Mouse (Mus musculus) spleen, embryonic (tissue): ENCODE results near the gene Bod1.

Experiments
- CTCF ChIA-PET: fragments of 350-600 bp; sonication (Branson Sonifier 250); formaldehyde crosslinking; loops from one replicate; lab custom pipeline; 2022; lab: Charles Lee

Bod1 gene

GRCm38 (mm10) chr11:31669172-31669869 lies 2.4 kb downstream of the Bod1 start:
- CTCF ChIA-PET, result interaction anchor here (0.6 to 0.7 kb wide), 2 partner anchors 250 to 471 kb away, joined by 3 to 5 read pairs; no protein-coding TSS in a partner anchor

DNA sequence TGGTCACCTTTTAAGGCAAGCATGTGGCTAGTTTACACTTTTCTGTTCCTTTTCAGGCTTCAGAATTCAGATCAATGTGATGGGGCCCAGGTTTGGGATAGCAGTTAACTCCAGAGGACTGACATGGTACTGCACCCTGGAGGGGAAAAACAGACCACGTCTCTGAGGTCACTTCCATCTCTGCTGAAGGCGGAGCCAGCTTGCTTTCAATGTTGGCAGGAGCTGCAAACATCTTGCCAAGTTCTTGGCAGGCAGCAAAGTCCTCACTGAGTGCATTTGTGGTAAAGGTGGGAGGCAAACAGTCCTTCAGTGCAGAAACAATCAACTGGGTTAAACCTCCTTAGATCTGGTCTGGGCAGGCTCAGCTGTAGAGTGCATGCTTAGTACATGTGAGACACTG lies 7.5 kb downstream of the Bod1 start:
- CTCF ChIA-PET, result no interaction called here

- CTCF ChIA-PET, result no interaction called here
Observed at GRCm38 (mm10) chr11:31663501-31663900, 8.2 kb downstream of the Bod1 start.

- CTCF ChIA-PET, result no interaction called here
Observed at GRCm38 (mm10) chr11:31662872-31663446, 8.7 kb downstream of the Bod1 start.

DNA sequence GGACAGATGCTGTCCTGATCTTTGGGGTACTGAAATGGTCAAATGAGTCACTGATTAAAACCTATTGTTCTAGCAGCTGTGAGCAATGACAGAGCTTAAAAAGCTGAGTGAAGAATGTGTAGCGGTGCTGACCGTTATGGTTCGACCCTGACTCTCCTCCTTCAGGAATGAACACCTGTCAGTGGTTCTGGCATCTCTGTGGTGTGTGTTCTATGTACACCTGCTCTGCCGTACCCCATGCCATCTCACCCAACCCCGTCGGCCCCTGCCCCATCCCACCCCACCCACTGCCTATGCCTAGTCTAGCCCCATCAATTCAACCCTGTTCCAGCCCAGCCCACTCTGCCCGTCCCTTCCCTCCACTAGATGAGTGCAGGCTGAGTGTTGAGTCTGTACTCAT lies 9.5 kb downstream of the Bod1 start:
- CTCF ChIA-PET, result no interaction called here

- CTCF ChIA-PET, result no interaction called here
Observed at GRCm38 (mm10) chr11:31657806-31658175, 13.9 kb downstream of the Bod1 start.

- CTCF ChIA-PET, result no interaction called here
Observed at GRCm38 (mm10) chr11:31657168-31657805, 14.4 kb downstream of the Bod1 start.

DNA sequence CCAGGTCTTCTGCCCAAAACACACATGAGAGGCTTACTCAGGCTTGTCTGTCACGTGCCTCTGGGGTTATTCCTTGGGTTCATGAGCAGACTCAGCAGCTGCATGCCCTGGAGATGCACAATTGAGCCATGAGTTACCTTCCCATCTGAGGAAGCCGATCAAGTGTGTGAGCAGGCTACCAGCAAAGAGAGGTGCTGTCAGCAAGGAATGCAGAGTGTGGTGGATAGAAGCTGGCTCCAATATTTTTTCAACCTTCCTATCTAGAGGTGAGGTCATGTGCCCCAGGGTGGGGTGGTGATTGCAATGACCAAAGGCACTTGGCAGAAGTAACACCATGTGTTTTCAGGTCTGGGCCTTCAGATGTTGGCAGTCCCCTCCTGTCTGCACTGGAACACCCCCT lies 22.2 kb downstream of the Bod1 start:
- CTCF ChIA-PET, result no interaction called here

- CTCF ChIA-PET, result no interaction called here
Observed at GRCm38 (mm10) chr11:31647268-31647667, 24.4 kb downstream of the Bod1 start.

DNA sequence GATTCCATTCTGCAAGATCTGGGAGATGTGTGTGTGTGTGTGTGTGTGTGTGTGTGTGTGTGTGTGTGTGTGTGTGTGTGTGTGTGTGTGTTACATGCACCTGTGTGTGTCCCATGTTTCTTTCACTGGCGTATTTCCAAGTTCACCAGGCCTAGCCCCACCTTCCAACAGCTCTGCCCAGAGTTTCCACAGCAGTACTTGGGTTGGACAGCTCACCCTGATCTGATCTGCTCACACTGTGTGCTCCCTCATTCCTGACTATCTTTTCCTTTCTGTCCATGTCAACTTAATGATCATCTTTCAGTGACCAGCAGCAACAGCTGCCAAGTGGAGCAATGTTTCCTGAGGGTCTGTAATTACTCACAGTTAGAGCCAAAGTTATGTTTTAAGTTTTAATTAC lies 25.1 kb downstream of the Bod1 start:
- CTCF ChIA-PET, result no interaction called here

- CTCF ChIA-PET, result no interaction called here
Observed at GRCm38 (mm10) chr11:31643120-31643519, 28.6 kb downstream of the Bod1 start.

- CTCF ChIA-PET, result no interaction called here
Observed at GRCm38 (mm10) chr11:31641066-31641810, 30.4 kb downstream of the Bod1 start.

DNA sequence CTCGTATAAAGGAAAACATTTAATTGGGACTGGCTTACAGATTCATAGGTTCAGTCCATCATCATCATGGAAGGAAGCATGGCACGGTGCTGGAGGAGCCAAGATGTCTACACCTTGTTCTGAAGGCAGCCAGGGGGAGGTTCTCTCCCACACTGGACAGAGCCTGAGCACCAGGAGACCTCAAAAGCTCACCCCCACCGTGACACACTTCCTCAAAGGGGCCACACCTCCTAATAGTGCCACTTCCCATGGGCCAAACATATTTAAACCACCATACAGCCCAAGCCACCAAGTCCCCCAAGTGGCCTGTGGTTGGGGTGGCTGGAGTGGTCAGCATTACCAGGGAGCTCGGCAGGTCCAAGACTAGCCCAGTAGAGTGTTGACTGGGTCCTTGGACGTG lies 31.5 kb downstream of the Bod1 start:
- CTCF ChIA-PET, result interaction anchor here (0.8 kb wide), 1 partner anchor 30 kb away, joined by 3 read pairs; no protein-coding TSS in a partner anchor

GRCm38 (mm10) chr11:31637788-31638373 lies 33.8 kb downstream of the Bod1 start:
- CTCF ChIA-PET, result no interaction called here

GRCm38 (mm10) chr11:31628700-31629099 lies 43.0 kb downstream of the Bod1 start:
- CTCF ChIA-PET, result no interaction called here

DNA sequence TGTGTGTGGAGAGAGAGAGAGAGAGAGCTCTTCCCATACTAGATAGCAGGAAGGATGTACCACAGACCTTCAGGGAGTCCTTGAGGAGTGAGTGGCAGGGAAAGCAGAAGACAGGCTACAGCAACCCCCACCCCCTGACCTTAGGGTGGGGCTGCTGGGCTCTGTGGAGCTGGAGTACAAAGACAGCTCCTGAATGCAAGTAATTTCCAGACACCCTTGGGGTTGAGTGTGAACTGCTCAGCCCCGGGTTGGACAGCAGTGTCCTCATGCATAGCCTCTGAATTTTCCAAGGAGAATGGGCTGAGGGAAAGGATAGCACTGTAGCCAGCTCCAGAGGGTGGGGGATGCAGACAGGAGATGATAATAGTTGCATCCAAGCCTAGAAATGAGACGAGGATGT lies 50.9 kb downstream of the Bod1 start:
- CTCF ChIA-PET, result no interaction called here

GRCm38 (mm10) chr11:31617797-31618196 lies 53.9 kb downstream of the Bod1 start:
- CTCF ChIA-PET, result no interaction called here

GRCm38 (mm10) chr11:31617236-31617635 lies 54.4 kb downstream of the Bod1 start:
- CTCF ChIA-PET, result no interaction called here

DNA sequence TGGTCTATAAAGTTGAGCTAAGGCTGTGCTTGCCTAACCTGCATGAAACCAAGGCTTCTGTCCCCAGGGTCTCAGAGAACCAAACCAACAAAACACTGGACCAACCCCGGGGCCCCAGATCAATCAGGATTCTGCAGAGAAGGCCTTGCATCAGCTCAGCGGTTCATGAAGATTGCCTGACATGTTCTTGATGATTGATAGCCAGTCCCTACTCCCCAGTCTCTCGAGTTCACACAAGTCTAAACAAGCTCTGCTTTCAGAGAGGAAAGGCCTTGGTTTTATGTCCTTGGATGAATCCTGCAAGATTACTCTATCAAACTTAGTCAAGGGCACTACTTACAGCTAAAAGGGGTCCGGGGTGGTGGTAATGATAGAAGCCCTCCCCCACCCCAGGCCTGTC lies 55.0 kb downstream of the Bod1 start:
- CTCF ChIA-PET, result no interaction called here
